Mouse (Mus musculus) frontal cortex, postnatal 14 days (tissue): ENCODE measurements around the gene Ntng1.
"Not testable (repeated sequence)": the region's sequence is repeated elsewhere in the genome, so short reads cannot be mapped to it uniquely, and the experiment has no call there.

ENCODE experiments used
- DNase-seq, 2 experiments: peaks; one replicate each; pipeline ENCODE4 v3.0.0; 2022; ENCODE audit warnings: low spot score in 2 of 2

Gene Ntng1

DNA sequence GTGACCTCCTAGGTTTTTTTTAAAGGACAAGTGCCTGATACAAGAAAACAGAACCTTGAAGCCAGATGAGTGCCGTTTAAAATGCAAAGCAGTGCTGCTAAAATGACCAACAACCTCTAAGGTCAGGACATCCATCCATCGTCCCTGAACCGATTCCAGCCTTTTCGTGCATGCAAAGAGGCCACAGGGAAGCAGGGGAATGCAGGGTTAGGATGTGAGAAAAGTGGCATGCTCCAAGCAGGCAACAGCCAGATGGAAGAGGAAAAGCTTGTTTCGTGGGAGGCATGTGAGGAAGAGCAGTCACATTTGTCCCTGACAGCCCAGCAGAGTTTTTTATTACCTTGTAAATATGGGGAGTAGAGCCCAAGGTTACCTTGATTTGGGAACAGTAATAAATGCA, 360.6 kb downstream of the Ntng1 start:
- DNase-seq, result no peak

DNA sequence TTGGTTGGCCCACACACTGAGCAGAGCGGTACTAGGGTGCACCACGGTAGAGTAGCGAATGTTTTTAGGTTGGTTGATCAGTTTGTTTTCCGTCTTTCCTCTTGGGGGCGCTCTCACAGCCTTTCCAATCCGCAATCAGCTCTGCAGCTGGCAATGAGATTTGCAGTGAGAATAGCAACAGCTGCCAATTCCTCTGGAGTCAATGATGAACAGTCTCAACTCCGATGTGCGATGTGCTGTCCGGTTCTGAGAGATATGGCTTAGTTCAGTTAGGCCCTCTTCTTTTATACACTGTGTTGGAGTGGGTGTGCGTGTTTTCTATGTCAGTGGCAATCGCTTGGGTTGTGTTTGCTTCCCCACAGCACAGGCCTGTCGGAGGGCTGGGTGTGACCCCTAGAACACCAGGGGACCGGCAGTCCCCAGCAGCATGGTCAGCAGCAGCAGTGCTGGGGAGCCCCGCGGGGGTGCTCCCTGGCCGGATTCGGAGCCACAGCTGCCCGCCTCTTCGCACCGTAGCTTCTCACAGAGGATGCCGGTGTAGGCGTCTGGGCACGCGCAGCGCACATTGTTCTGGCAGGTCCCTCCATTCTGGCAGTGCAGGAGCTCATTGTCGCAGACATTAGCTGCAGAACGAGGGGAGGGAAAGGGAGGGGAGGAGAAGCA, 361.4 kb downstream of the Ntng1 start:
- DNase-seq, result peak; percentile 54 to 56

DNA sequence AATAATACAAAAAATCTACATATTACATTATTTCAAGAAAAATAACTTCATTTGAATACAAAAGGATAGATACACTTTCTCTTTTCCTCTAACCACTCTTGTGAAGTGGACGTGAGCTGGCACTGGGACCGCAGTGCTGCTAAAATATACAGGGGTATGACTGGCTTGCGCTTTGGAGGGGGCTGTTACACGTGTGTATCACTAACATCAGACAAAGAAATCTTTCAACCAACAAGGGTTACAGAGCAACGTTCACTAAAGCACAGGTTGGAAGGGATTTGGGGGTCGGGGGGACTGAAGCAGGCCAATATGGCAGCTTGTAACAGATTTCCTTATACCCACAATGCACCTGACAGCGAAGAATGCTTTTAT, 361.9 kb downstream of the Ntng1 start:
- DNase-seq, result peak in 1 of 2 experiments; percentile 8

DNA sequence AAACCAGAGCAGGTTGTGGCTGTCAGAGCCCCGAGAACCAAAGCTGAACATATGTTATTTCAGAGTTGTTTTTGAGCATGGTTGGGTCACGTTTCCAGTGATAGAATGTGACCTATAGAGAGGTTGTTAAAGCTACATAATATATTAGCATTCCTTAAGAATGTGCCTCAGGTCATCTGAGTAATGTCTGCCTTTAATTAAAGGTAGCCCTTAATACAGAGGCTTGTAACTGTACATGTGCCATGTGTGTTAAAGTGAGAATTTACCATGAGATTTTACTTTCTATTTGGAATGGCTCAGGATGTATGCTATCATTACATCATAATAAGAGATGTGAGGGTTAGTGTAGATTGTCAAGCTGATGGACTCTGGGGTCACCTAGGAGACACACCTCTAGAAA, 368.6 kb downstream of the Ntng1 start:
- DNase-seq, result no peak

DNA sequence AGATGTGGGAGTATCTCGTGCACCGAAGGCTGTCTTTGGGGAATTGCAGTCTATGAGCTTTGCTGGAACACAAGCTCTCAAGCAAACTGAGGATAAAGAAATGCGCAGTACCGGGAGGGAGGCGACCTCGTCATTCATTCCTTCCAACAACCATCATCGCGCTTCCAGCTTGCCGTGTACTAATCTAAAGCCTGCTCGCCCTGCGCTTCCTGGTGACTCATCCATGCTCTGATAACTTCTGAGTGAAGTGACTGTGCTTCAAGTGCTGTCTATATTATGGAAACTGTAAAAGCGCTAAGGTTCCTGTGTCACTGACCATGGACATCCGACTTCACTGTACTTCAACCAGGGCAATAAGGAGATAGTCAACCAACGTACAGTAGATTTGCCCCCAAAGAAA, 371.7 kb downstream of the Ntng1 start:
- DNase-seq, result no peak

DNA sequence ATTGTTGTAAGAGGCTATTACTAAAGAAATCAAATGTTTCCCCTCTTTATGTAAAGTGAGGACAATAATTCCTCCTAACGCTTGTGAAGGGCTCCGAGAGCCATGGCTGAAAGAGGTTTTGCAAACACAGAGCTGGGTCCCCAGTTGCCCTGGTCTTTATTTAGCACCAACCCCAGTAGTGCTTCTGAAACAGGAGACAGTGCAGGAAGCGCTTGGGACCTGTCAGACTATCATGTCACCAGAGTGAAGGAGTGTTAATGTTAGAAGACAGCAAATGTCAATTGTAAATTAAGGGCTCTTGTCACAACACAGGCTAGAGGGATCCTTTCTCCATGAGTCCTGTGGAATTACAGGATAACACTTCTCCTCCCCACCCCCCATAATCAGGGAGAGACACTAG, 376.9 kb downstream of the Ntng1 start:
- no peak for DNase-seq

DNA sequence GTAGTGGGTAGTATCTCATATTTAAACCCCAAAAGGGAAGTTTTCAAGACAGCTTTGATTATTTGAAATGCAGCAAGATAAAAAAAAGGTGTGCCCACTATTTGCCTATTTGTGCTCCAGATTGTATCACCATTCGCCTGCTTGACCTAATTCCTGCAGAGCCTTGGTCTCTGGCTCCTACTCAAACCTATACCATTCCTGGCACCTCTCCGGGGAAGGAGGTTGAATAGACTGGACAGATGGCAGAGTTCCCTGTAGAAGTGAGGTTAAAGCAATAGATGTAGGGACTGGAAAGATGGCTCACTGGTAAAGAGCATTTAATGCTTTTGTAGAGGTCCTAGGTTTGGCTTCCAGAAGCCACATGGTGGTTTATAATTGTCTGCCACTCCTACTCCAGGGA, 378.2 kb downstream of the Ntng1 start:
- DNase-seq, result no peak

DNA sequence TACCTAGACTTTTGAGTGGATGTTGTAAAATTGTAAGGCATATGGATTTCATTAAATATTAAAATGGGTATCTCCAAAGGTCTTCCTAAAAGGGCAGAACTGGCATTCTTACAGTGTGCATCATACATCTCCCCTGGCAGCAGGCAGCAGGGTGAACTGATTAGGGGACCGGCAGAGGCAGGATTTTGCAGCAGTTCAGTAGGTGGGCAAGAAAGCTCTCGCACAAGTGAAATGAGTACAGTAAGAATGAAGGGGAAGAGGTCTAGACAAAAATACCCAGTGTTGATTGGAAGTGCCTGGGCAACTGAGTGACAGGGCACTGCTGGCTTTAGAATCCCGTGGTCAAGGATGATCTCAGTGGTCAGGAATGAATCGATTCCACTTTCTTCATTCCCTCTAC, 378.7 kb downstream of the Ntng1 start:
- no peak for DNase-seq

DNA sequence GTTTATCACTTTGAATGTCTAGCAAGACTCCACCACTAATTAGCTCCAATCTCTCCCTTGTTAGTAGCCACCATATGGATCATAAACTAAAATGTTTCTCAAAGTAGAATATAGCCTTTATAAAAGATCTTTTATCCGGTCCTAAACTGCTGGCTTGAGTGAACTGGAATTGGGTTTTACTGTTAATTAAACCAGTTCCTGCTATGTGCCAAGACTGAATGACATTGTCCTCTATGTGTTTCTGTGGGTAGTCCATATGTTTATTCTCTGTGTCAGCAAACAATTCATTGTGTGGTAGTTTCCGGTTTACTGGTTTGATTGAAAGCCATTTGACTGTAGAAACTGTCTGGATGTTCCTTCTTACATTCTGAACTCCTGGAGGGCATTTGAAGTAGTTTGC, 387.4 kb downstream of the Ntng1 start:
- DNase-seq, result no peak

DNA sequence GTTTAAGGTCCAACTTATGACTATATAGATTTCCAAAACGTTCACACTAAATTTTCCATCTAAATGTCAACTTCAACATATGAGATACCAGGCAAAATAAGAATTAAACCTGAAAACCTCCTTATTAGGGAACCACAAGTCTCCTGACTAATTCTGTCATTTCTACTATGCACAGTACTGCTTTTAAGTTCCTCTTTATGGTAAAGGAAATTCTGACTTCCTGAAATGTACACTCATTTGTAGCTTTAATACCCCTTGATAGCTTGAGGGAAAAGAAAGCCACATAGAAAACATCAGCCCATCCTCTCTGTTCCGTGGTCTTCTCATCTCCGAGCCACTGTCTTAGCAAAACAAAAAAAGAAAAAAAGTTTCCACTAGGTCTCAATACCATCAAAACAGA, 396.2 kb downstream of the Ntng1 start:
- not testable (repeated sequence) for DNase-seq

DNA sequence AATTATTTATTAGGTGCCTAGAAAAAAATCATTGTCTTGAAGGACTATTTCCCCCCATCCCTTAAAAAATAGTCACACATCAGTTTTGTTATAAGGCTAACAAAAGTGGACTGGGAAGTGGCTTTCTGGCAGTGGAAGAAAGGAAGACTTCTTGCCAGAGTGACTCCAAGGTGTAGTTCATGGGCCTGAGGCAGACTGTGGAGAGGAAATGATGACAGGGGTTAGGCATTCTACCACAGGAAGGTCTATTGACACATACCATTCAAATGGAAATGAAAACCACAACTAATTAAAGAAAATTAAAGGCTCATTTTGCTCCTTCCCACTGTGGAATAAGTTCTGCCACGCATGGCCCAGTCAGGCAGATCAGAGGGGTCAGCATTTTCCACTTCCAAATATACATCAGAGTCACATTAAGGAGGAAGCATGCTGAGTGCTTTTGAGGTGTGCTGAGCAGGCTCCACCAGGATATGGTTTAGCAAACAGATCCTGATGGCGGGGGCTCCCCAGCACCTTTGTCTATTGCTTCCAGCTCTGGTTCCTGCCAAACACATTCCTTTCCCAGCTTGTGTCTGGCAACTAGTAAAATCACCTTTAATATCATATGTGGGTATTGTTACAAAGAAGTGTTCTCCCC, 403.2 kb downstream of the Ntng1 start:
- DNase-seq, result no peak

DNA sequence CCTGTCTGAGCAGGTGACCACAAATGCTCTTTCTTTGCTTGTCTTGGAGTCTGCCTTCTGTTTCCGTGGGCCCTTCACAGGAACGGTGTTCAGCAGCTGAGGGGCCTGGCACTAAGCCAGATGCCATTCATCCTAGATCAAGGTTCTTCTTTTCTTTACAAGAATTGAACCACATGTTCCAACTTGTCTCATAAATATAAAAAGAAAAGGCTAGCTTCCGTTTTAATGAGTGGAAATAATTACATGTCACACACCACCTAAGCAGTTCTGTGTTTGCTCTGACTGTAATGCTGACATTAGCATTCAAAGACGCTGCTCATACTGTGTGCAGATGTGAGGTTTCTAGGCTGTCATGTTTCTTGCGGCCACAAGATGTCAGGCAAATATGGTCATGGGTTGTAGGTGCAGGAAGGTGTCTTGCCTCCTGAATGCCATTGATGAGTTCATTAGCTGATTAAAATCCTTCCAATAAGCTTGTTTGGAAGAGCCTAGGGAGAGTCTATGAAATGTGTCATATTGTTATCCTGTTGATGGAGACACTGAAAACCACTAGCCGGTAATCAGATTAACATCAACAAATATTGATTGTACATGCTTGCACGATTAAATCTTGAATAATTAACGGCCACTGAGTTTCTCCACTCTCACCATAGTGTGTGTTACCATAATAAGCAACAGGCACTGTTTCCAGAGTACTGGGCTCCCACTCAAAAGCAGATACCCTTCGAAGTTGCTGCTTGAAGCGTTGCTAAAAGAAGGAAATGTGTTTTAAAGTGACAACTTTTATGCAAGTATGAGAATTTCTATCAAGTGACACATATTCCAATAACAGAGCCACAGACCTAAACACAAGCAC, 411.3 kb downstream of the Ntng1 start:
- DNase-seq, result no peak

DNA sequence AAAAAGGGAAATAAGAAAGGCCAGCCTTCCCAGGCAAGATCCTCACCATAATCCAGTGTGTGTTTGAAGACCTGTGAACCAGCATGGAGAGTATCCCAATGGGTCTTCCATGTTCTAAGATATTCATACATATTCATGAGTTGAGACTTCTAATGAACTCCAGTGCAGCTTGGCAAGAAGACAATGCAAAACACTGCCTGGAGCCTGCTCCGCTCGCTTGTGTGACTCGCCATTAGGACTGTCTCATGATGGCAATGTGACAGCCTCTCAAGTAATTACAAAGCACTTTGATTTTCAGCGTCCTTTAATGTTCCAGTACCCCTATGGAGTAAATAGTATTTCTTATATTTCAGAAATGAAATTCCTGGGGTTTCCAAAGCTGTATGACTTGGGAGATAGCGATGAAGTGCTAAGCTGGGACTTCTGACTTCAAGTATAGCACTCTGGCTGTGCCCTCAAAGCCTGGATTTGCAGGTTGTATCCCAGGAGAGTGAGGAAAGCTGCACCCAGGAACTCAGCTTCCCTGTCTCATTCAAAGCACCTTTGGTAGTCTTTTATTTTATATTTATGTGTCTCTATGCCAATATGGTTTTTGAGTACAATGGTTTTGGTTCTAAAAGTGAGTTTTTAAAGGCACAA, 412.1 kb downstream of the Ntng1 start:
- no peak for DNase-seq
